Mouse (Mus musculus): ENCODE results near the gene Vgll1. TPM values are rescaled to one million over a fixed set of nuclear protein-coding genes. Genes with fewer than 3 reads are reported as not detected.

Vgll1 gene
- polyA plus RNA-seq, 1 experiment: not detected

DNA sequence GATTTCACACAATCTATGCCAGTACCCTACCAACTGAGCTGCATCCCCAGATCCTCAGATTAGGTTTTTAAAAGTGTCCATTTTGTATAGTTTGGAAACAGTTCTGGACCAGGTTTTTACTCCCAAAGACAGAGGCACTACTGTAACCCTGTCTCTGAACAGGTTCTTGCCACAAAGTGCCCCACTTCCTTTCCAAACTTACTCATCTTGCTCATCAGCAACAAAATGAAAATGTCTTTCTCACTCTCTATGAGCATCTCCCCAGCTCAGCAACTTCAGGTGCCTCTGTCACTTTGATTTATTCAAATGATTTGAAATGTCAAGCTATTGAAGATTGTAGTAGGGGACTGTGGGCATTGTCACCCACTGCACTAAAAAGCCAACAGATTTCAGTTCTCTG lies 49.7 kb downstream of the Vgll1 start:
- TF ChIP-seq CTCF (IDR thresholded peaks at IDR 0.05; ENCODE audit: borderline replicate concordance, extremely low read depth, insufficient read depth, insufficient read length) (no peak), POLR2A (IDR thresholded peaks at IDR 0.05; ENCODE audit: borderline replicate concordance, extremely low read depth, insufficient read depth, insufficient read length, poor library complexity, severe bottlenecking) (no peak)
- no peak for DNase-seq (ENCODE audit: low read depth)

DNA sequence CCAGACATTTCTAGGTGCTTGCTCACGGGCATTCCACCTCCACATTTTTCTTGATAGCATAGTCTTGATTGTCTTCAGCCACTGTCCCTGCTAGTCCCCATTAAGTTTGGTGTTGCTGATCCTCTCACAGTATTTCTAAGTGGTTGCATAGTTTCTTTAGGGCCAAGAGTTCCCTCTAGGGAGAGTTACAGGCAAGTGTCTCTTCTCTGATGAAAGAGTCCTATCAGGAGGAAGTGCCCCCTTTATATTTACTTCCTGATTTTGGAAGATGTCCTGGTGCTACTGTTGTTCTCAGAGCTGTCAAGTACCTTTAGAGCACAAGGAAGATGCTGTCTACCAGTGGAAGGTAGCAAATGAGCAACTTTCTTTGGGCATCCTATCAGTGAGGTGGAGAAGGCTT lies 65.6 kb downstream of the Vgll1 start:
- no peak for DNase-seq (ENCODE audit: low read depth)
- no peak for TF ChIP-seq POLR2A (IDR thresholded peaks at IDR 0.05; ENCODE audit: borderline replicate concordance, extremely low read depth, insufficient read depth, insufficient read length, poor library complexity, severe bottlenecking)
- TF ChIP-seq CTCF (IDR thresholded peaks at IDR 0.05; ENCODE audit: borderline replicate concordance, extremely low read depth, insufficient read depth, insufficient read length): no peak

Other genes with a start within 250 kb of the Vgll1 start
- 0.01 TPM in 1 of 2 replicates, not detected in the other for gene Adgrg4, start 217.9 kb upstream of the Vgll1 start, polyA plus RNA-seq (2012; rRNA removed)
- 0.10 and 0.16 TPM in 2 replicates for gene Brs3, start 45.0 kb upstream of the Vgll1 start, polyA plus RNA-seq (2012; rRNA removed)
- gene Htatsf1, start 34.5 kb upstream of the Vgll1 start, polyA plus RNA-seq (2012; rRNA removed): 31.2 and 42.4 TPM in 2 replicates
- gene Cd40lg, start 124.0 kb downstream of the Vgll1 start, polyA plus RNA-seq (2012; rRNA removed): not detected in 2 replicates